Mouse (Mus musculus): ENCODE results near the gene Eepd1. TPM values are rescaled to one million over a fixed set of nuclear protein-coding genes. Genes with fewer than 3 reads are reported as not detected.

Eepd1 gene
- polyA plus RNA-seq (2017; shearing (Covaris generic)) = 1.1 TPM

GRCm38 (mm10) chr9:25481344-25482095, at the start of gene Eepd1:
Eepd1 (plus strand) TSS chr9:25481547.

Other genes with a start within 250 kb of the Eepd1 start
- 407 TPM for gene Sept7, start 229.1 kb upstream of the Eepd1 start, polyA plus RNA-seq (2017; shearing (Covaris generic))